Mouse (Mus musculus) testis, adult 10 weeks (tissue): Measurements from ENCODE around the gene Txlnb. TPM values are rescaled to one million over a fixed set of nuclear protein-coding genes. Genes with fewer than 3 reads are reported as not detected.

Source experiments
- polyA plus RNA-seq: library from polyadenylated mRNA; stranded (reverse); fragments of 350-450 nt; fragmentation: Illumina TruSeq; extraction: RNeasy Lipid Tissue Mini Kit (QIAGEN cat#74804); gene quantifications from one replicate; pipeline ENCODE4 v1.2.3, GENCODE M21; 2014; ENCODE audit warnings: low read depth, low replicate concordance

Txlnb gene
- 1.5 TPM for polyA plus RNA-seq

GRCm38 (mm10) chr10:17795767-17796631, at the start of gene Txlnb:
Gene Txlnb, plus strand, starts transcription at chr10:17796226.

Other genes starting within 250 kb of the Txlnb start
- gene Cited2, start 73.0 kb upstream of the Txlnb start, polyA plus RNA-seq = 32.5 TPM
- 30.7 TPM for gene Heca, start 151.8 kb downstream of the Txlnb start, polyA plus RNA-seq
- gene Abracl, start 227.1 kb downstream of the Txlnb start, polyA plus RNA-seq = 33.8 TPM